Mouse (Mus musculus) left cerebral cortex, postnatal 25 days (tissue): Measurements from ENCODE around the gene Gm28051. TPM values are rescaled to one million over a fixed set of nuclear protein-coding genes. Genes with fewer than 3 reads are reported as not detected.

Experiments
- DNase-seq, 2 experiments: peaks; one replicate each; pipeline ENCODE4 v3.0.0; 2022; ENCODE audit warnings: low spot score in 2 of 2, mixed read lengths in 1 of 2
- intact Hi-C: fragments of 180-260 bp; cut with DNase I; formaldehyde crosslinking; loops from one replicate; pipeline ENCODE4 v1.15.1; 2025
- total RNA-seq, 2 experiments: library from RNA; stranded (reverse); gene quantifications; 2 replicates each; pipeline ENCODE4 v1.2.3; 2021

The Gm28051 gene
- total RNA-seq, 2 experiments from 2014 or later, result not detected

- intact Hi-C loops, result loop anchor here (10.0 kb wide), 1 partner anchor 770 kb away; the partner anchor contains the start of gene Cpsf2
- no peak for DNase-seq
These were observed 12.7 kb downstream of the Gm28051 start for GRCm38 (mm10) chr12:102744839-102745238.

- intact Hi-C loops, result loop anchor here (2.0 to 10.0 kb wide), 2 partner anchors 13 to 769 kb away; partner anchors contain the start of genes Cpsf2, Gm28051, Gon7 and Ubr7
These were observed 13.7 kb downstream of the Gm28051 start, which contains the start of the genes Moap1 and Tmem251 for GRCm38 (mm10) chr12:102743589-102744574. Gene Moap1, minus strand, starts transcription at chr12:102743661. Gene Tmem251, plus strand, starts transcription at chr12:102743762.

GRCm38 (mm10) chr12:102743036-102743588 is 14.5 kb downstream of the Gm28051 start:
- DNase-seq, result peak in 1 of 2 experiments; percentile 57
- intact Hi-C loops, result loop anchor here (2.0 to 10.0 kb wide), 2 partner anchors 14 to 768 kb away; partner anchors contain the start of genes Cpsf2, Gm28051, Gon7 and Ubr7

More at GRCm38 (mm10) chr12:102743589-102744574, 13.7 kb downstream of the Gm28051 start, which contains the start of the genes Moap1 and Tmem251:
- DNase-seq, result peak; percentile 93 to 94

- intact Hi-C loops, result loop anchor here (2.0 to 10.0 kb wide), 2 partner anchors 15 to 767 kb away; partner anchors contain the start of genes Cpsf2, Gm28051, Gon7 and Ubr7
- no peak for DNase-seq
These were observed 15.5 kb downstream of the Gm28051 start for GRCm38 (mm10) chr12:102742056-102742455.

- intact Hi-C loops, result loop anchor here (10.0 kb wide), 1 partner anchor 765 kb away; the partner anchor contains the start of gene Cpsf2
- no peak for DNase-seq
These were observed 17.3 kb downstream of the Gm28051 start for GRCm38 (mm10) chr12:102740285-102740684.

- no peak for DNase-seq
- intact Hi-C loops, result no loop called here
These were observed 18.5 kb downstream of the Gm28051 start for GRCm38 (mm10) chr12:102739096-102739495.

- intact Hi-C loops, result no loop called here
- DNase-seq, result peak in 1 of 2 experiments; percentile 47
These were observed 24.2 kb downstream of the Gm28051 start for GRCm38 (mm10) chr12:102733381-102733780.

GRCm38 (mm10) chr12:102730798-102731619 is 26.6 kb downstream of the Gm28051 start:
- DNase-seq, result peak in 1 of 2 experiments; percentile 42
- intact Hi-C loops, result no loop called here

GRCm38 (mm10) chr12:102729855-102730797 is 27.4 kb downstream of the Gm28051 start:
- DNase-seq, result peak; percentile 60 to 81
- intact Hi-C loops, result no loop called here

GRCm38 (mm10) chr12:102725761-102726175 is 31.8 kb downstream of the Gm28051 start:
- intact Hi-C loops, result no loop called here
- peak in 1 of 2 experiments; percentile 29 for DNase-seq

- intact Hi-C loops, result no loop called here
These were observed 32.4 kb downstream of the Gm28051 start for GRCm38 (mm10) chr12:102725146-102725545.

GRCm38 (mm10) chr12:102723861-102724260 is 33.7 kb downstream of the Gm28051 start:
- DNase-seq, result peak in 1 of 2 experiments; percentile 89
- intact Hi-C loops, result no loop called here

More at GRCm38 (mm10) chr12:102725146-102725545, 32.4 kb downstream of the Gm28051 start:
- no peak for DNase-seq

- intact Hi-C loops, result no loop called here
- no peak for DNase-seq
These were observed 34.6 kb downstream of the Gm28051 start for GRCm38 (mm10) chr12:102722966-102723365.

GRCm38 (mm10) chr12:102722451-102722850 is 35.1 kb downstream of the Gm28051 start:
- intact Hi-C loops, result no loop called here
- DNase-seq, result no peak

GRCm38 (mm10) chr12:102719552-102720315 is 37.8 kb downstream of the Gm28051 start:
- DNase-seq, result peak in 1 of 2 experiments; percentile 56
- intact Hi-C loops, result loop anchor here (2.0 to 10.0 kb wide), 4 partner anchors 141 to 325 kb away; no protein-coding TSS in a partner anchor

GRCm38 (mm10) chr12:102714654-102715395 is 42.7 kb downstream of the Gm28051 start:
- intact Hi-C loops, result loop anchor here (10.0 kb wide), 2 partner anchors 220 to 320 kb away; no protein-coding TSS in a partner anchor
- DNase-seq, result no peak
